Mouse (Mus musculus) forebrain, embryonic 14.5 days (tissue): ENCODE measurements at regions not wholly inside any gene's neighbourhood (a gene's known extent, or its start where the extent isn't known, plus 50 kb on each side); places are given as distances from the start of the nearest gene placed in this dataset.

Experiments
- ATAC-seq: fragments of 200-750 bp; cut with Nextera tagmentation; 2 replicates; pipeline ENCODE4 v1.8.0; 2017; ENCODE audit warnings: mild to moderate bottlenecking, moderate library complexity
- DNase-seq: peaks from one replicate; pipeline ENCODE4 v3.0.0-alpha.2; 2015; ENCODE audit warnings: low spot score
- H3K27ac ChIP-seq: fragments of 300-500 bp; sonication (generic); 2 replicates; pipeline ENCODE4 v1.5.1; 2014; ENCODE audit warnings: low read depth, mild to moderate bottlenecking, control low read depth, low read length, moderate library complexity
- H3K27me3 ChIP-seq: fragments of 300-500 bp; sonication (generic); replicated peaks from 2 replicates; pipeline ENCODE4 v1.6.1; 2014; ENCODE audit warnings: low read length, control low read depth, mixed read lengths; ENCODE audit not compliant: control insufficient read depth, insufficient read depth
- H3K36me3 ChIP-seq: fragments of 300-500 bp; sonication (generic); 2 replicates; pipeline ENCODE4 v1.6.1; 2014; ENCODE audit warnings: low read length, control low read depth; ENCODE audit not compliant: control insufficient read depth, insufficient read depth
- H3K4me1 ChIP-seq: fragments of 300-500 bp; sonication (generic); 2 replicates; pipeline ENCODE4 v1.6.1; 2014; ENCODE audit warnings: antibody characterized with exemption, low read length, control low read depth; ENCODE audit not compliant: control insufficient read depth, insufficient read depth
- H3K4me2 ChIP-seq: fragments of 300-500 bp; sonication (generic); 2 replicates; pipeline ENCODE4 v1.6.1; 2014; ENCODE audit warnings: mild to moderate bottlenecking, control low read depth, low read length
- H3K4me3 ChIP-seq: fragments of 300-500 bp; sonication (generic); 2 replicates; pipeline ENCODE4 v1.5.1; 2014; ENCODE audit warnings: low read depth, low read length, control low read depth
- H3K9ac ChIP-seq: fragments of 300-500 bp; sonication (generic); 2 replicates; pipeline ENCODE4 v1.6.1; 2014; ENCODE audit warnings: mild to moderate bottlenecking, low read length, control low read depth, moderate library complexity
- H3K9me3 ChIP-seq: fragments of 300-500 bp; sonication (generic); replicated peaks from 2 replicates; pipeline ENCODE4 v1.6.1; 2016; ENCODE audit warnings: low read length, control low read depth, mixed read lengths; ENCODE audit not compliant: control insufficient read depth
- WGBS: fragments of 180-500 bp; shearing (Covaris S2); extraction: QIAGEN DNeasy Blood & Tissue Kit; methylation state at CpG from one replicate; pipeline ENCODE4 v1.1.7; 2014; 5-methylcytosine and 5-hydroxymethylcytosine counted together

DNA sequence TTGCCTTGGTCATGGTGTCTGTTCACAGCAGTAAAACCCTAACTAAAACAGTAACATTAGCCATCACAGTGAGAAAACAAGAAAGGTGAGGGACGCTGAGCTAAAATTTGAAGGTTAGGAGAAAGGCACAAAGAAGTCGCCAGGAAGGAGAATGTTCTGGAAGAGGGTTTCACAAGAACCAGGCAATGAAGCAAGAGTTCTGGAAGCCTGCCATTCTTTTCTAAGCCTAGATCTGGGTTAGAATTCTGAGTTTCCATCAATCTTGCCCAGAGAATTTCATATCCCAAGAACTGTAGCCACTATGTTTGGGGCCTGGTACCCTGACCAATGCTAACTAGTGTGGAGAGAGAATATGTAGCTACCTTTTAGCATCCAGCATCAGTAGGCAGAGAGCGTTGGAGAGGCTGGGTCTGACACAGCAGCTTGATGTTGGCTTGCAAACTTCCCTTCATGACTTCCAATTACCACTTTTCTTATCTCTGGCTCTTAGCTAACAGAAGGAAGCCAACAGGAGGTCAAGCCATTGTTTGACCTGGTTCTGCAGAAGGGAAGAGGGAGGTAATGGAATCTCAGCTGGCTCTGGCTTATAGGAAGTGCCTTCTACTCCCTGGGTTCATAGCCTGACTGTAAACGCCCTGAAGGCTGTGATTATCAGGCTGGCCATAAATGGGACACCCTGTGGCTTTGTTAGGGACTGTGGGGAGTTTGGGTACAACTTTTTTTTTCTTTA is 79.3 kb upstream of the Lifr start:
- H3K36me3 ChIP-seq = no peaks in the 10 kb centered on the region
- ATAC-seq = no peak
- WGBS = 73% methylated on average over 4 of the region's 4 CpGs
- no peak overlapping the region for H3K9ac ChIP-seq
- no peaks in the 10 kb centered on the region for H3K9me3 ChIP-seq
- no peak overlapping the region for H3K27ac ChIP-seq
- no peaks in the 10 kb centered on the region for H3K4me1 ChIP-seq
- H3K4me2 ChIP-seq = no peak overlapping the region
- DNase-seq = no peak
- no peak overlapping the region for H3K4me3 ChIP-seq
- no peaks in the 10 kb centered on the region for H3K27me3 ChIP-seq

DNA sequence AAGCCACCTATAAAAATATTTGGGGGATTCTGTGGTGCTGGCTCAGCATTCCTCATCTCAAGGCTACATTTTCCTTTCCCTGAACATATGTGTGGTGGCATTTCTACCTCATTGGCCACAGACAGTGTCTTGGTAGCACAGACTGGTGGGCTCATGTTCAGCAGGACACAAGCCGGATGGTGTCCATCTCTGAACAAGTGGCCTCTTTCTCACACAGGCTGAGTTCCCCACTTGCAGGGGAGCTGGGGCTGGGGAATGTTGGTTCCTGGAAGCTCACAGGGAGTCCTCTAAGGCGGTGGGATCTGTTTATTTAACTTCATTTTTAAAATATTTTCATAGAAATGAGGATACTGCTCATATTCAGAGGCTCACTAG is 78.7 kb upstream of the Lifr start:
- WGBS = 96% methylated on average over 2 of the region's 2 CpGs
- Histone ChIP-seq H3K9me3 (no peaks in the 10 kb centered on the region), H3K36me3 (no peaks in the 10 kb centered on the region), H3K4me2 (no peak overlapping the region), H3K4me1 (no peaks in the 10 kb centered on the region), H3K9ac (no peak overlapping the region), H3K4me3 (no peak overlapping the region), H3K27ac (no peak overlapping the region), H3K27me3 (no peaks in the 10 kb centered on the region)
- no peak for ATAC-seq
- no peak for DNase-seq

DNA sequence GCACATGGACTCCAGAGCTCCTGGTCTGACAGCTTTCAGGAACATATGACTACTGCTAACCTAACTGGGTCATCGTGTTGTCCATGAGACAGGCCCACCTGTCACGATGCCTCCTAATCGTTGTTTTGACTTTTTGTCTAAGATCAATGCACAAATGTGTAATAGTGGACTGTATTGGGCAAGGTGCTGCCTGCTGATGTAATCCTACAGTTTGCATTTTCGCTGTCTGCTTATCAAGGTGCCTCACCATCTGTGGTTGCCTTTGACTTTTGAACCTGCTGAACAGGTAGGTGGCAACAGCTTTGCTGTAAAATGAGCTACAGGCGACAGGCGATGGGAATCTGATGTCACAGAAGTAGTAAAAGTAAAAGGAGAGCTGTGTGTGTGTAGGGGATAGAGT is 78.0 kb upstream of the Lifr start:
- Histone ChIP-seq H3K4me1 (no peaks in the 10 kb centered on the region), H3K4me2 (no peak overlapping the region), H3K27ac (no peak overlapping the region), H3K27me3 (no peaks in the 10 kb centered on the region), H3K9ac (no peak overlapping the region), H3K9me3 (no peaks in the 10 kb centered on the region), H3K36me3 (no peaks in the 10 kb centered on the region), H3K4me3 (no peak overlapping the region)
- WGBS = 93% methylated on average over 6 of the region's 6 CpGs
- no peak for DNase-seq
- ATAC-seq = no peak

- no peak overlapping the region for H3K9ac ChIP-seq
- H3K9me3 ChIP-seq = no peaks in the 10 kb centered on the region
- no peak overlapping the region for H3K4me3 ChIP-seq
- ATAC-seq (no peak), DNase-seq (no peak)
- H3K27ac ChIP-seq = no peak overlapping the region
- no peaks in the 10 kb centered on the region for H3K4me1 ChIP-seq
- H3K4me2 ChIP-seq = no peak overlapping the region
- no peaks in the 10 kb centered on the region for H3K36me3 ChIP-seq
- H3K27me3 ChIP-seq = no peaks in the 10 kb centered on the region
- WGBS = 82% methylated on average over 5 of the region's 5 CpGs
Measured at GRCm38 (mm10) chr15:7013047-7013446, 77.4 kb upstream of the Lifr start.

- no peaks in the 10 kb centered on the region for H3K4me1 ChIP-seq
- 72% methylated on average over 2 of the region's 2 CpGs for WGBS
- H3K9ac ChIP-seq = no peak overlapping the region
- H3K4me3 ChIP-seq = no peak overlapping the region
- H3K4me2 ChIP-seq = no peak overlapping the region
- DNase-seq (no peak), ATAC-seq (no peak)
- no peak overlapping the region for H3K27ac ChIP-seq
- no peaks in the 10 kb centered on the region for H3K9me3 ChIP-seq
- no peaks in the 10 kb centered on the region for H3K36me3 ChIP-seq
- H3K27me3 ChIP-seq = no peaks in the 10 kb centered on the region
Measured at GRCm38 (mm10) chr15:7014984-7015383, 75.4 kb upstream of the Lifr start.

DNA sequence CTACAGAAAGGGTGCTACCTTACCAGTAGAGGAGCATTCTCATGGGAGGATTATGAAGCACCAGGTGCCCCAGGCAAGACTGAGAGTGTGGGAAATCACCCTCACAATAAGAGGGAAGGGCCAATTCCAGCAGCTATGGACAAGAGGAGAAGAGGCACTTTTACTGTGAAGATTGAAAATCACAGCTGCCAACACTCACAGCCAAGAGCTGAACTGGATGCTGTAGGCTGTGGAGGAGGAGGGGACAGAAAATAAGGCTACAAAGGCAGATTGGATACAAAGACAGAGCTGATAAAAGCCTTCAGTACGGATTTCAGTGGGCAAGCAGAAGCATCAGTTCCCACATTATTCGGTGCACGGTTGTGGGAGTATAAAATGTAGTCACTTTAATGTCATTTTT is 74.4 kb upstream of the Lifr start:
- H3K4me2 ChIP-seq = no peak overlapping the region
- WGBS = 71% methylated on average over 3 of the region's 3 CpGs
- no peak overlapping the region for H3K9ac ChIP-seq
- ATAC-seq (no peak), DNase-seq (no peak)
- no peaks in the 10 kb centered on the region for H3K36me3 ChIP-seq
- no peaks in the 10 kb centered on the region for H3K27me3 ChIP-seq
- H3K4me1 ChIP-seq = no peaks in the 10 kb centered on the region
- H3K9me3 ChIP-seq = no peaks in the 10 kb centered on the region
- no peak overlapping the region for H3K27ac ChIP-seq
- no peak overlapping the region for H3K4me3 ChIP-seq

- H3K36me3 ChIP-seq = no peaks in the 10 kb centered on the region
- no peak overlapping the region for H3K27ac ChIP-seq
- H3K4me2 ChIP-seq = no peak overlapping the region
- no peaks in the 10 kb centered on the region for H3K27me3 ChIP-seq
- H3K4me3 ChIP-seq = no peak overlapping the region
- no peaks in the 10 kb centered on the region for H3K4me1 ChIP-seq
- H3K9ac ChIP-seq = no peak overlapping the region
- no peak for DNase-seq
- ATAC-seq = no peak
- WGBS = 91% methylated on average over 6 of the region's 6 CpGs
- H3K9me3 ChIP-seq = no peaks in the 10 kb centered on the region
Measured at GRCm38 (mm10) chr15:7017281-7017845, 73.1 kb upstream of the Lifr start.

DNA sequence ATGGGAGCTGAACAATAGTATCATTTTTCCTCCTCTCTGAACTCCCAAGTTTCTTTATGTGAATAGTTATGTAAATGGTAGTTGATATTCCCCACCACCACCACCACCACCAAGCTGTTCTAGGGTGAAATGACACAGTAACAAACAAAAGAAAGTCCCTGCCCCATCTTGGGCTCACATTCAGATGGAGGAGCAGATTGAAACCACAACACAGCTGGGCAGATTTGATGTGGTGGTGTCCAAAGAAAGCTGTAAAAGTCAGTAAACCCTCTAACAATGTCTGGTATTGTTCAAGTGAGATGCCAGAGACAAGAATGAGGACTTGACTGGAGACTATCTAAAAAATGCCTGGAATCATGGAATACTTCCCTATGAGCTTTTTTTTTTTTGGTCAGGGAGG is 67.8 kb upstream of the Lifr start:
- no peaks in the 10 kb centered on the region for H3K27me3 ChIP-seq
- no peak for ATAC-seq
- H3K9me3 ChIP-seq = no peaks in the 10 kb centered on the region
- H3K4me2 ChIP-seq = no peak overlapping the region
- H3K36me3 ChIP-seq = no peaks in the 10 kb centered on the region
- no peaks in the 10 kb centered on the region for H3K4me1 ChIP-seq
- DNase-seq = no peak
- H3K9ac ChIP-seq = no peak overlapping the region
- no peak overlapping the region for H3K4me3 ChIP-seq
- H3K27ac ChIP-seq = no peak overlapping the region

- WGBS = 88% methylated on average over 4 of the region's 4 CpGs
Measured at GRCm38 (mm10) chr15:7025194-7025593, 65.2 kb upstream of the Lifr start.

More at GRCm38 (mm10) chr15:7025194-7025593, 65.2 kb upstream of the Lifr start:
- H3K4me3 ChIP-seq = no peak overlapping the region
- DNase-seq (no peak), ATAC-seq (no peak)
- H3K9me3 ChIP-seq = no peaks in the 10 kb centered on the region
- no peak overlapping the region for H3K9ac ChIP-seq
- H3K4me1 ChIP-seq = no peaks in the 10 kb centered on the region
- no peak overlapping the region for H3K4me2 ChIP-seq
- H3K36me3 ChIP-seq = no peaks in the 10 kb centered on the region
- H3K27me3 ChIP-seq = no peaks in the 10 kb centered on the region
- H3K27ac ChIP-seq = no peak overlapping the region
